Mouse (Mus musculus) cerebellum, adult 9-10 months (tissue): ENCODE results near the gene Ammecr1.

ENCODE experiments used
- DNase-seq: peaks from one replicate; pipeline ENCODE4 v3.0.0; 2022

The Ammecr1 gene

DNA sequence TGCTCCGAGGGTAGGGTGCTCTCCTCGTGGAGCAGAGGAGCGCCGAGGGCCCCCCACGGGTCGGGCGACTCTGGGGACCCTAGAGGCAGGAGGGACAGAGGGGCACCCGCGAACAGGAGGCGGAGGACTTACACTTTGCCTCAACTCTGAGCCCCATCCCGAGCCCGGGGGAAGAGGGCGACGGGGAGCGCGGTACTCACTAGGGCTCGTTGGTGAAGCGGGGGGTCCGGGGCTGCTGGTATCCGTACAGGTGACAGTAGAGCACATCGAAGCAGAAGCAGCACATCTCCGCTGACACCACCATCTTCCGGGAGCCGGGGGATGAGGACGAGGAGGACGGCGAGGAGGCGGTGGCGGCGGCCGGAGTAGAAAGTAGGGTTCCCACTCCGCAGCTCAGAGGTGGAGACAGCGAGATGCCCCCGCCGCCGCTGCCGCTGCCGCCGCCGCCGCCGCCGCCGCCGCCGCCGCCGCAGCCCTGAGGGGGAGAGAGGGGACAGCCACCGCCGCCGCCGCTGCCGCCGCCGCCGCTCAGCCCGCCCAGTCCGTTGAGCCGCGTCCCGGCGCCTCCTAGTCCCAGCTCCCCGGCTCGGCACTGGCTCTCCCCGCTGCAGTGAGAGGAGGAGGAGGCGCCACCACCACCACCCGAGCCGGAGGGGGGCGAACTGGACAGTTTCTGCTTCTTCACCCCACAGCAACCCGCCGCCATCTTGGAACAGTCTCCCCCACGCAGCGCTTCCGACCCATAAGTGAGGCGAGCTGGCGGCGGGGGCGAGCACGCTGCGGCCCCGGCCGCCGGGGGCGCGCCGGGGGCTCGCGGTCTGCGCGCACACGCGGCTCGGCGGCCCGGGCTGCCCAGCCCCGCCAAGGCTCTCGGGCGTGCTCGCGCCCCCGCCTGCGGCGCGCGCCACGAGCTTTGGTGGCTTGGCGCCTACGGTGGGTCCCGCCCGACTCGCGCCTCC lies at the start of gene Ammecr1:
Ammecr1 (minus strand) TSS at position 721 of the 959 bp plus-strand sequence.
- DNase-seq: peak; percentile 76

DNA sequence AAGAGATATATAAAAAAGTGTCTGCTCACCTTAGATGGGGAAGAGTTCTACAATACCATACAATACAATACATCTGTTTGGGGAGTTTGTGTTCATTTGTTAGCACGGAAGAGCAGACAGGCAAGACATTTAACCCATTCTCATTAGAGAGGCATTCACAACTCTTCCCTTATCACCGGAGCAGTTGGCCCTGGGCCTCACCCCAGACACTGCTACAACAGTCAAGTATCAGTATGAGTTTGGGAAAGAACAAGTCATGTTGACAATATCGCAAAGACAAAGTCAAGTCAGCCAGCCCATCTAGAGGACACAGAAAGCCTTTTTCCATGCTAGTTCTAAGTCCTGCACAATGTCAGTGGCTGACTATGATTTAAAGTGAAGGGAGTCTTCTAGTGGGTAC lies 47.6 kb upstream of the Ammecr1 start:
- no peak for DNase-seq

DNA sequence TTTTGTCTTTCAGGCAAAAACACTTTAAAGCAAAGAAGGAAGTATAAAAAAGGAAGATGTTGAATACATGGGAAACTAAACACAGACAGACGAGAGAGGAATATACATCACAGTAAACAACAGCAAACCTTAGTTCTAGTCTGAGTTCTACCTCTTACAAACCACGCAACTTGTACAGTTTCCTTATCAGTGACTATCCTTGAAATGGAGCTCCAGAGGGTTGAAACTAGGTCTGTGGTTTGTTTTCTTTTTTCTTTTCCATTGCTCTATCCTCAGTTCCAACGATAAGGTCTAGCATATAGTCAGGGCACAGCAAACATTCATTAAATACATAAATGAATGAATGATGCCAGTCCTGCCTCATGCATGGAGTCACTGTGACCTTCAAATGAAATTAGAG lies 45.8 kb upstream of the Ammecr1 start:
- DNase-seq: no peak

DNA sequence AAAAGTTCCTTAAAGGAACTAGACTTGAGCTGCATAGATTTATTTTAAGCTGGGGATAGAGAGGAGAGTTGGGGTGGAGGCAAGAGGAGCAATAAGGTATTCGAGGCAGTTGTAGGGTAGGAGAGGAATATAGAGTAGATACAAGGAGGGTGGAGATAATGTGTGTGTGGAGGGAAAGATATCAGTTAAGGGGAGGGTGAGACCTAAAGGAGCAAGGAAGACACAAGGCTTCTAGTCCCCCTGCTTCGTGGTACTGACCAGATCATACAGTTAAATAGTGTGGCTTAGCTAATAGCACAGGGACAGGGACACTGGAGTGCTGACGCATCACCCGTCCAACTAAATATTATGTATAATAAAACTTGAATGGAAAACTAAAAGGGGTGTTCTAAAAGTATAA lies 45.3 kb upstream of the Ammecr1 start:
- no peak for DNase-seq

DNA sequence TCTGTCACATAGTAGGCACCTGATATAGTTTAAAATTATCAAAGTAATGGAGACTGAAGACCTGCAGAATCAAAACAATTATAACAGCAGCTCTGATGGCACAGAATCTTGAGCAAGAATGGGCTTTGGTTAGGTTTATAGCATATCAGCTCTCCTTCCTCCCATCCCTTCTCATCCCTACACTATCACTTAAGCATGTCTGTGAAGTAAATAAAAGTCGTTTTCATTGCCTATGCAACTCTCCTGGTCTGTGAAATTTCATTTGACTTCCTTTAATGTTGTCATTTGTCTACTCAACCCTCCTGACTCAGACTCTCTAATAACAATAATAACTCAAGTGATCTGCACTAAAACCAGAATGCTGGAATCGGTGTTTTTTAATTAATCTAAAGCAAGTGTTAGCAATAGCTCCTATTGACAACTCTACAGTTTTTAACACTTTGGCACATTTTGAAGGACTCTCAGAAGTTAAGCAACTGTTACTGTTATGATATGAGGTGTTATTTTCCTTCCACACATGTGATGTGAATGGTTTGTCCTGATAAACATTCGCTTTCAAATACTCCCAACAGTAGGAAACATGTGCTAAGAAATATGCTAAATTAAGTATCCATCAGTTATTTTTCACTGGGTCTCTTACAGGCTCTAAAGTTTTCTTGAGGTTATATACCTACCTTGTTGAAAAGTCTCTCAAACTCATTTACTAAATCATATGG lies 37.8 kb upstream of the Ammecr1 start:
- DNase-seq: no peak

DNA sequence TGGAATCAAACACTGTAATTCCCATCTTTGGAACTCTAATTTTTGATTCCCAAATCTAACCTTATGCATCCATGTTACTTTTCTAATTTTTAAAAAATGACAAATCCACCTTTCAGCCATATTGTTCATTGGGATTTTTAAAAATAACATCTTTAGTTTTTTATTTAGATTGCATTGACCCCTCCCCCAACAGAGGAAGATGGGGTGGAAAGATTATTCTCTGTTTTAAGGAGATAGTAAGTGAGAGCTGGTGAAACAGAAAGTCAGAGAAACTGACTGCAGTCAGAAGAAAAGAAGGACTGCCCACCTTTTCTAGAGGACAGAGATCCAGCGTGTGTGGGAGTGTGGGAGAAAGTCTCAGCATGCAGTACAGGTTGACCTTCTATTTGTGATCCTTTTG lies 30.7 kb upstream of the Ammecr1 start:
- no peak for DNase-seq

DNA sequence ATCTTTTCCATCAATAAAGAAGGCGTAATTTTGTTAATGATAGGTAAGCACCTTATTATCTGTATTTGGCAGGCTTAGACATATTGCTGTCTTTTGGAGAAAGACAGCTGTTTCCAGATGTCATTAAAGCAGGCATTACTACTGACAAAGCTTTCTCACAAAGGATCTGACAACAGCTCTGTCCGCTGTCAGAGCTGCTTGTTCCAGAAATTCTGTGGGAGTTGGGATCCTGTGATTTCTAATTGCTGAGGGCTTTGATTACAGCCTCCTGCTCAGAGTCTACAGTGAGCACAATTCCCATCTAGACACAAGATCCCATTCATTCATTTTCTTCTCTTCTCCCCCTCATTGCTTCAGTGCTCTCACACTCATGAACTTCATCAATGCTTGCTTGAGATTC lies 28.0 kb upstream of the Ammecr1 start:
- no peak for DNase-seq

DNA sequence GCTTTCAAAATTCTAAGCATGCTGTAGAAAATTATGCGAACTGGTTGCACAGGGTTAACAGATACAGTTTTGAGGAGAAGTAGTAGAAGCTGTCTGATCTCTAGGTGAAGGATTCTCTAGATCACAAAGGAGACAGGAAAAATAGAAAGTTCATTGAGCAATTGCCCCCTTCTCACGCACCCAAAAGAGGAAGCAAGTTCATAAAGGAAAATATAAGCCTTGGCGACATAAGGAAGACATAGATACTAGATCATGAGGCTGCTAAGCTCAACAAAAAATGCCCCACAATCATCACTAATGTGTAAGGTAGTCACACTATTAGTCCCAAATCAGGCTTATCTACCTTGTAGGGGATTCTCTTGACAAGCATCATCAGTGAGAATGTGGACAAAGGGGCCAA lies 17.6 kb upstream of the Ammecr1 start:
- DNase-seq: no peak

DNA sequence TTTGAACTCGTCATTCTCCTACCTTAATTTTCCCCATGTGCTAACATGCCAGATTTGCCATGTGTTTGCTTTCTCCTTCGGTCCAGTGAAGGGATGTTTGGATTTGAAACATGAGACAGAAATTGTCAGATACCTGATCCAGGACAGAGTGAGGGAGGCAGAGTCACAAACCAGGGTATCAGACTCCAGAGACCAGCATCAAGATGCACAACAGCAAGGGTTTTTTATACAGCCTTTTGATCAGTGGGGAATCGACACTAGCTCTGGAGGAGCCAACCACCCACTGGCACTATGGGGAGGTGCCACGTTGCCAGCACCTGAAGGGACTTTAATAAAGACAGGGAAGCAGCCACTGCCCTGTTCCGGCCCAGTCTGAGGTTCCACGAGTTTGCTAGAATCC lies 17.1 kb upstream of the Ammecr1 start:
- no peak for DNase-seq

DNA sequence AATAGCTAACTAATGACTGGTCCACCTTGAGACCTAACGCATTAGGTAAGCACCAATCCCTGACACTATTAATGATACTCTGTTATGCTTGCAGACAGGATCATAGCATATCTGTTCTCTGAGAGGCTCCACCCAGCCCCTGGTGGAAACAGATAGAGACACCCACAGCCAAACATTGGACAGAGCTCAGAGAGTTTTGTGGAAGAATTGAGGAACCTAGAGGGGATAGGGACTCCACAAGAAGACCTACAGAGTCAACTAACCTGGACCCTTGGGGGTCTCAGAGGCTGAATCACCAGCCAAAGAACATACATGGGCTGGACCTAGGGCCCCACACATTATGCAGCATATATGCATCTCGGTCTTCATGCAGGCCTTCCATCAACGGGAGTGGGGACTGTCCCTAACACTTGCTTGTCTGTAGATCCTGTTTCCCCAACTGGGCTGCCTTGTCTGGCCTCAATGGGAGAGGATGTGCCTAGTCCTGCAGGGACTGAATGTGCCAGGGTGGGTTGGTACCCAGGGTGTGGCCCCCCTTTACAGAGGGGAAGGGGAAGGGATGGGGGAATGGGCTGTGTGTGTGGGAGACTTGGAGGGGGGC lies 15.1 kb upstream of the Ammecr1 start:
- no peak for DNase-seq

DNA sequence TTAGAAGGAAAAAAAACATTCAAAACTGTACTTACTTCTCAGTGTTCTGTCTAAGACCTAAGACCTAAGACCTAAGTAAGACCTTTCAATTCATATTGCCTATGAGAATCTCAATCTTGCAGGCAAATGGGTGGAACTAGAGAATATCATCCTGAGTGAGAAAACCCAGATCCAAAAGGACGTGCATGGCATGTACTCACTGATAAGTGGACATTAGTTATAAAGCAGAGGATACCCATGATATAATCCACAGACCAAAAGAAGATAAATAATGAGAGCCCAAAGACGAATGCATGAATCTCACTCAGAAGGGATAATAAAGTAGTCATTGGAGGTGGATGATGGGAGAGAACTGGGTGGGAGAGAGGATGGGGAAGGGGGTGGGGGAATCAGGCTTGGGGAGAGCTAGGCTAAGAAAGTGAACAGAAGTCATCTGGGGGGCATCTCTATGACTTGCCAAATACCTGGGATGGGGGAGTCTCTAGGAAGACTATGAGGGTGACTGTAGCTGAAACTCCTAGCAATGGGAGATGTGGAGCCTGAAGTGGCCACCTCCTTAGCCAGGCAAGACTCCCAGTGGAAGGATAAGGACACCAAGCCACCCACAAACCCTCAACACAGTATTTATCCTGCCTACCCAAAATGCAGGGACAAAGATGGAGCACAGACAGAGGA lies 14.5 kb upstream of the Ammecr1 start:
- no peak for DNase-seq

DNA sequence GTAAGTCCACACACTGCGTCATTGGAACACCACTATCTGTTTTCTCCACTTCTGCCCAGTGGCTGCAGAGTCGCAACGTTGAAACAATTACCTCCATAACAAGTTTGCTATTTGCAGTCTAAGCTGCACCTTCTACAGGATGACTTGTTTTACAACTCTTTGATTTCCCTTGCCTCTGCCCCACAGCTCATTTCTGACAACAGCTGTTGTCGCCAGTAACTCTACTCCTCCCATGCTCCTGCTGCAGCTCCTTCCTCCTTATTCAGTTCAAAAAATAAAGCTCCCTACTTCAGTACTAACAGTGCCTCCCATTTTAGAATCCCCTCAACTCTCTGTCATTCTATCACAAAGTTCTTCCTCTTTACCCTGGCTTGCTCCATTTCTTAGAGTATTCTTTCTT lies 12.7 kb upstream of the Ammecr1 start:
- no peak for DNase-seq

DNA sequence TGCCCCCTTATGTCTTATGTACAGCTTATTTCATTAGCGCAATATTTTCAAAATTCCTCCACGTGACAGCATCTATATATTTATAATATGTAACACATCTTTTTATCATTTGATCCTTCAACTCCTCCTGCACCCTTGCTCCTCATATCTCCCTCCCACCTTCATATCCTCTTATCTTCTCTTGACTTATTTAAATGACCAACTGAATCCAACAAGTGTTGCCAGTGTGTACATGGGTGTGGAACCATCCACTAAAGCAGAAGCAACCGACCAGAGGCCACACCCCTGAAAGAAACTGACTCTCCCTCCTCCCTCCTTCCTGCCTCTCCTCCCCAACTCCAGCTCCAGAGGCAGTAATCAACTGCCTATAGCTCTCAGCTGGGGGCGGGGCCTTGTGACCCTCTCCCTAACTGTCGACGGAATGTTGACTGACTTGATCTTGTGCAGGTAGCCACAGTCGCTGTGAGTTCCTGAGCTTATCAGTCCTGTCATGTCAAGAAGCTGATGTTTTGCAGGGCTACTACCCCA lies 6.0 kb upstream of the Ammecr1 start:
- DNase-seq: no peak

DNA sequence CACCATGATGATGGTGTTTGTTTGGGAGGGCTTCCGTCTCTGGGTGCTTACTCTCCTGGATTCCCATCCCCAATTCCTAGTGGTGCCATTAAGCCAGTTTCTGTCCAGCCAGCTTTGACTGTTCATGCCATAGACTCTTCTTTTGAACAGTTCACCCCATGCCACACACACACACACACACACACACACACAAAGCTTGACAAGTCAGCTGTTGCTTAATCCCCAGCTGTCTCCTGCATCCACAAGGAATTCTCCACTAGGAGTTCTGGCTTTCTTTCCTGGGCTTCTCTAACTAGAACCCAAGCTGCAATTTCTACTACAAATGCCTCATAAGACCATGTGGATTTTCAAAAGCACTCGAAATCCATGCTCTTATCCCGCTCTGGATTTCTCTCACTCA lies 5.2 kb upstream of the Ammecr1 start:
- DNase-seq: no peak

DNA sequence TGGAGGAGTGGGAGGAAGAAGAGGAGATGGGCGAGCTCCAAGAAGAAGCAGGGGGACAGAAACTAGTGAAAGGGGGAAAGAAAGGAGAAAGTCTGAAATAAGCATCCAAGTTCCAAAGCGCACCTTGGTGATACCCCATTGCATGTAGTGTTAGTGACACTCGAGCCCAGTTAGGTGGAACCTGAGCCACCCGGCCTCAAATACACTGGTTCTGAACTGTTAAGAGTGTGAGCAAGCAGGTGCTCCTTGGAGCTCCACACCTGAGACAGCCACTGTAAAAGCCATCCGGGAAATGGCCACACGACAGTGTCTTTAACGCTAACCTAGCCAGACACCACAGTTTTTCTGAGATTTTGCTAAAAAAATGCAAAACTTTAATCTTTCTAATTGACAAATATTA lies 539 bp upstream of the Ammecr1 start:
- DNase-seq: no peak

DNA sequence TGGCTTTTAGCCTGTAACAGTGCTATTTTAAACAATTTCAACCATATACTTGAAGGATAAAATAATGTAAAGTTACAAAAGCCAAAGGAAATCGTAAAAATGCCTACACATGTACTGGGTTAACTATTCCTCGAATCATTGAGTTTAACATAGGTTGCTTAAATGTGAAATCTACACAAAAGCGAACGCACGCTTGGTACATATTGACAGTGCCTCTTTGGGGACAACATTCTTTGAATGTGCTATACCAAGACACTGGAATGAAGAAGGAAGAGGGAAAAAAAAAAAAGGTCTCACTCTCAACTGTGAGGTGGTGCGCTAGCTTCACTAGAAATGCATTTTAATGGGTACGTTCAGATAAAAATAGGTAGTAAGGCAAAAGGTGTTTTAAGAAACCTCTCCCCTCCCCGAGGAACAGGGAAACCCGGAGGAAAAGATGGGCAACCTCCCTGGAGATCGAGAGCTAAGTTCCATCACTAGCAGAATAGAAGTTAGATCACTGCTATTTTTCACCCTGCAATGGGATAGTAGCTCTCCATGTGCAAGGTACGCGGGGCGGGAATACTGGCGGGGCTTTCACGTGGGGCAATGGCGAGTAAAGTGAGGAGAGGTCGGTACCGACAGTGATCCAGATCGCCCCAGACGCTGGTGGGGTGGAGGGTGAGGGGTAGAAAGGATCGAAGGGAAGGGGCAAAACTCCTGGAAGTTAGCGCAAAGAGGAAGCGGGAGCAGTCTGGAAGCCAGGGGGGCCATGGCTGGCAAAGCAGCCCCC lies 1.1 kb downstream of the Ammecr1 start:
- peak; percentile 19 for DNase-seq

DNA sequence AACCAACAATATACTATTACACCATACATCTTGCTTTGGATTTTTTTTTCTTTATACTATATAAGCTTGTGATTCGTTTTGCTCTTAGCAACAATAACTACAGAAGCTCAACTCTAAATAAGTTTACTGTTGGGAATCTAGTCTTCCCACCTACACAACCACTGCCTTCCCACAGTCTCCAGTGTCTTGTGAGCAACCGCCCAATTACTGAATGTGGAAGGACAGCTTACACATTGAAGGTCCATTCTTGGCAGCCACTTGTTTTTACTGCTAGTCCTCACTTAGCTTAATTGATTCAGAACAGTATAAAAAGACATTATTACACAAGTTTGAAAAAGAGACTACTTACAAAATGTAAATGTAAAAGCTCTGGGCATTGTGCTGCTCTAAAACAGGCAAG lies 6.1 kb downstream of the Ammecr1 start:
- no peak for DNase-seq

DNA sequence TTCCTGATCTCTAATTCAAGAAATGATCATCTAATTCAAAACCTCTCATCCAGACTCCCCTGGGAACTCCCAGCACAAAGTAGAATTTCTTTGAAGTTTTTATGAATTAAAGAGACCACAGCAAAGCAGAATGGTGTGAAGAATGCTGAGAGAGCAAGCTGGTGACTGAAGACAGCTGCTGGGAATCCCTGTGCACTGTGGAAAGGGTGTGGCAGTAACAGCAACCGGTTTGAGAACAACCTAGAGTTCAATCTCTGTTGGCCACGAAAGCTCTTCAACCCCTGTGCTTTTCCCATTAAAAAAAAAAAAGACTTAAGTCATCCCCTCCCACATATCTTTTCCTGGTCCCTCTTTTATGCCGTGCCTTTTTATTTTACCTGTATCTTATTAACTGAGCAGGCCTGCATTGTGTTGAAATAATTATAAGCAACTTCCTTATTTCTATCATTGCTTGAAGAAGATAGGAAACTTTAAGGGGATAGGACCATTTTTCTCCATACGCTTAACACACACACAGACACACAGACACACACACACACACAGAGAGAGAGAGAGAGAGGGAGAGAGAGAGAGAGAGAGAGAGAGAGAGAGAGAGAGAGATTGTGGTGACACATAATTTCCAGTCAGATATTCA lies 6.7 kb downstream of the Ammecr1 start:
- no peak for DNase-seq

DNA sequence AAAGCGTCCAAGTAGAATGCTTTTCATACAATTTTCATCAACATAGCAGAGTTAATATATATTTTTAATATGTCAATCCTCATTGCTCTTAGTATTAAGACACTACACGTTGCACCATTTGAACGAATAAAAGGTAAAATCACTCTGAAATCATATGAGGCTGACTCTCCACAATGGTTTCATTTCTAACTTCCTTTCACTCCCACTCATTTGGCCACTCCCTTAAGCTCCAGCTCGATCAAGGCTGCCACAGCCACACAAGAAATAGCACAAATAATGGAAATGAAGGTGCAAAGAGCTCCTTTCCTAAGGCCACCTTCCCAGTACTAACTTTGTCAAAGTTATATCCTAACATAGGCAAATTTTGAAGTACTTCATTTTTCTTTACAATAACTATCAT lies 38.1 kb downstream of the Ammecr1 start:
- no peak for DNase-seq

DNA sequence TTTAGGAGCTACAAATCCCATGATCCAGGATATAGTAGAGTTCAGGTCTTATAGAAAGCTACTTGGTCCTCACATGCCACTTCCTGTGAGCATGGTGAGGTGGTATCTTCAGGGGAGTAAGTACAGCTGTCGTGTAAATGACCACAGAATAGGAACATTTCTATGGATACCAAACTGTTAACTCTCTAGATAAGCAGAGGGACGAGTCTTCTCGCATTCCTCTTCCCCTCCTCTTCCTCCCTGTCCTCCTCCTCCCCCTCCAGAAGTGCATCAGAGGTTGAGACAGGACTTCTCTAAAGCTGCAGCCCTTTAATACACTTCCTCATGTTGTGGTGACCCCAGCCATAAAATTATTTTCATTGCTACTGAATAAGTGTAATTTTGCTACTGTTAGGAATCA lies 49.1 kb downstream of the Ammecr1 start:
- no peak for DNase-seq

DNA sequence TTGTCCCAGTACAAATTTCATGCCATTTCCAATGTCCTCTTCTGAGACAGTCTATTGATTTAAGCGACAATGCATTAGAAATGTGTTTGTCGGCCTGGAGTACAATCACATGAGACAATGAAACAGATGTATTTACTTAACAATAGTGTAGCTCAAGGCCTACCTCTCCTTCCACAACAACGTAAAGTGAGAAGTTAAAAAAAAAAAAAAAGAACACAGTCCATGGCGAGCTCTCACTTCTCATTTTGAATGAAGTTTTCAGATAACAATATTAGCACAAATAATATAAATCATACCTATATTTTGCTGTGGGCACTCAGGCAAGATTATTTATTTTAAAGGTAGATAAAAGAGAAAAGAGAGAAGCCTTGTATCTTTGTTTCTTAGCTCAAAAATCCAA lies 49.8 kb downstream of the Ammecr1 start:
- DNase-seq: no peak

DNA sequence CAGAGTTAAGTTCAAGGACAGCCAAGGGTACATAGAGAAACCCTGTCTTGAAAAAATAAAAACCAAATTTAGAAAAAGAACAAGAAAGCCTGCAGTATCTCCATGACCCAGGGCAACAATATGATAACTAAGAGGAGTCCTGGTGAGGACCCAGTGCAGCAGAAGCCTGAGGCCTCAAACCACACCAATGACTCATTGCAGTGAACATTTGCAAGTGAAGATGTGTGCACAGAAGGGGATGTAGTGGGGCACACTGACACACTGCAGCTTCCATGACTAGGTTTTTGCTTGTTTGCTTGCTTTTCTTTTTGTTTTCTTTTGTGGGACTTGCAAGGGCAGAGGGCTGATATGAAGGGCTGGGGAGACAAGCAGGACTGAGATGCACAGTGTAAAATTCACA lies 52.3 kb downstream of the Ammecr1 start:
- DNase-seq: no peak
